Mouse (Mus musculus) pancreas, adult 10 weeks (tissue): ENCODE measurements around the gene Wdr76. TPM values are rescaled to one million over a fixed set of nuclear protein-coding genes. Genes with fewer than 3 reads are reported as not detected.

Experiments
- polyA plus RNA-seq: library from polyadenylated mRNA; stranded (reverse); fragments of 350-450 nt; fragmentation: Illumina TruSeq; extraction: RNeasy Lipid Tissue Mini Kit (QIAGEN cat#74804); gene quantifications from one replicate; pipeline ENCODE4 v1.2.3, GENCODE M21; 2015; ENCODE audit warnings: low read depth, low replicate concordance; ENCODE audit not compliant: insufficient read depth

The Wdr76 gene
- 1.3 TPM for polyA plus RNA-seq

DNA sequence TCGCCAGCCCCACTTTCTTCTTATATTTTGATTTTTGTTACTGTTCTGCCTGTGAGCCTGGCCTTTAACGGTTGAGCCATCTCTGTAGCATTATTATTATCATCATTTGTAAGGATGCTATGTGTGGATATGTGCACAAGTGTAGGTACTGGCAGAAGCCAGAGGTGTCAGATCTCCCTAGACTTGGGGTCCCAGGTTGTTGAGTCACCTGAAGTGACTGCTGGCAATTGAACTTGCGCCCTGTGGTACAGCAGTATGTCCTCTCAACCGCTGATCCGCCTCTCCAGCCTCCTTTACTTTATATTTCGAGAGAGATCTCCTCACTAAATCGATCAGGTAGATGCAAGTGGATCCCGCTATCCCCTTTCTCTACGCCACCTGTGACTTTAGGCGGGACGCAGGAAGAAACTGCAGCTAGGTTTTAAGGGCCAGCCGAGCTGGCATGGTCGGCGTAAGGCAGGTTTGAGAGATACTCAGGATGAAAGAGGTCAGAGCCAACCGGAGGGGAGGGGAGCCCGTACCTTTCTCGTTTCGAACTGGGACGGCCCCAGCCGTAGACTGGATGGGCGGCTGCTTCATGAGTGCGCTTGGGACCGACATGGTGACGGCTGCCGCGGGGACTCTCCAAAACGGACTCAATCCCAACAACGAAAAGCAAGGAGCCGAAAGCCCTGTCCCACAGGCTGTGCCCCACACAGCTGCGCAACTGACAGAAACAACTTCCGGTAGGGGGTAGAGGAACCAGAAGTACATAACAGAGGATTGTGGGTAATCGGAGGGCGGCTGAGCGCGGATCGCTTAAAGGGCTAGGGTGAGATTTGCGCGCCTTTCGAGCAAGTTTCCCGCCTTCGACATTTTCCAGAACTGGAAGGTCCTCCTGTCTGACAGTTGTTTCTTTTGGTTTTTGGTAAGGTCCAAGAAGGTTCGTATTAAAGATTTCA, at the start of gene Wdr76, which contains the start of gene Mfap1a:
Gene Wdr76 (plus strand): TSS at position 782 of the 941 bp plus-strand sequence.
Gene Mfap1a (minus strand): TSS at position 724 of the 941 bp plus-strand sequence.

DNA sequence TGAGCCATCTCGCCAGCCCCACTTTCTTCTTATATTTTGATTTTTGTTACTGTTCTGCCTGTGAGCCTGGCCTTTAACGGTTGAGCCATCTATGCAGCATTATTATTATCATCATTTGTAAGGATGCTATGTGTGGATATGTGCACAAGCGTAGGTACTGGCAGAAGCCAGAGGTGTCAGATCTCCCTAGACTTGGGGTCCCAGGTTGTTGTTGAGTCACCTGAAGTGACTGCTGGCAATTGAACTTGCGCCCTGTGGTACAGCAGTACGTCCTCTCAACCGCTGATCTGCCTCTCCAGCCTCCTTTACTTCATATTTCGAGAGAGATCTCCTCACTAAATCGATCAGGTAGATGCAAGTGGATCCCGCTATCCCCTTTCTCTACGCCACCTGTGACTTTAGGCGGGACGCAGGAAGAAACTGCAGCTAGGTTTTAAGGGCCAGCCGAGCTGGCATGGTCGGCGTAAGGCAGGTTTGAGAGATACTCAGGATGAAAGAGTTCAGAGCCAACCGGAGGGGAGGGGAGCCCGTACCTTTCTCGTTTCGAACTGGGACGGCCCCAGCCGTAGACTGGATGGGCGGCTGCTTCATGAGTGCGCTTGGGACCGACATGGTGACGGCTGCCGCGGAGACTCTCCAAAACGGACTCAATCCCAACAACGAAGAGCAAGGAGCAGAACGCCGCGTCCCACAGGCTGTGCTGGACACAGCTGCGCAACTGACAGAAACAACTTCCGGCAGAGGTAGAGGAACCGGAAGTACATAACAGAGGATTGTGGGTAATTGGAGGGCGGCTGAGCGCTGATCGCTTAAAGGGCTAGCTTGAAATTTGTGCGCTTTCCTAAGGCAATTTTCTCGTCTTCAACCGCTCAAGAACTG, 33.0 kb upstream of the Wdr76 start, which contains the start of gene Mfap1b:
Gene Mfap1b (minus strand): TSS at position 767 of the 879 bp plus-strand sequence.

Other genes starting within 250 kb of the Wdr76 start
- gene Trp53bp1, start 235.3 kb upstream of the Wdr76 start, polyA plus RNA-seq, result 18.3 TPM
- 3.7 TPM for gene Map1a, start 217.1 kb upstream of the Wdr76 start, polyA plus RNA-seq
- gene Ppip5k1, start 151.3 kb upstream of the Wdr76 start, polyA plus RNA-seq, result 6.6 TPM
- 9.1 TPM for gene Ckmt1, start 149.0 kb upstream of the Wdr76 start, polyA plus RNA-seq
- not detected for gene Strc, start 119.6 kb upstream of the Wdr76 start, polyA plus RNA-seq
- gene Pdia3, start 92.9 kb upstream of the Wdr76 start, polyA plus RNA-seq, result 94.6 TPM
- gene Catsper2, start 92.9 kb upstream of the Wdr76 start, polyA plus RNA-seq, result 1.4 TPM
- gene Ell3, start 62.4 kb upstream of the Wdr76 start, polyA plus RNA-seq, result not detected
- 99.5 TPM for gene Serf2, start 57.5 kb upstream of the Wdr76 start, polyA plus RNA-seq
- gene Hypk, start 53.4 kb upstream of the Wdr76 start, polyA plus RNA-seq, result 26.5 TPM
- not detected for gene Serinc4, start 49.9 kb upstream of the Wdr76 start, polyA plus RNA-seq
- gene Mfap1b, start 32.7 kb upstream of the Wdr76 start, polyA plus RNA-seq, result 7.2 TPM
- gene Mfap1a, start 58 bp upstream of the Wdr76 start, polyA plus RNA-seq, result 8.4 TPM